Mouse (Mus musculus): ENCODE results near the gene Tex10.
"Not testable (repeated sequence)": the region's sequence is repeated elsewhere in the genome, so short reads cannot be mapped to it uniquely, and the experiment has no call there.

The Tex10 gene

GRCm38 (mm10) chr4:48405724-48406491 lies 67.4 kb downstream of the Tex10 start:
- CTCF ChIA-PET: not testable (repeated sequence)

- CTCF ChIA-PET: no interaction called here
Observed at GRCm38 (mm10) chr4:48403066-48403640, 70.1 kb downstream of the Tex10 start.

- CTCF ChIA-PET: no interaction called here
Observed at GRCm38 (mm10) chr4:48396949-48397348, 76.3 kb downstream of the Tex10 start.

- CTCF ChIA-PET: no interaction called here
Observed at GRCm38 (mm10) chr4:48382506-48382905, 90.8 kb downstream of the Tex10 start.

GRCm38 (mm10) chr4:48380940-48381339 lies 92.3 kb downstream of the Tex10 start:
- CTCF ChIA-PET: interaction anchor here (0.7 to 1.4 kb wide), 2 partner anchors 154 to 349 kb away, joined by 3 to 5 read pairs; no protein-coding TSS in a partner anchor
